Mouse (Mus musculus): ENCODE results near the gene Inpp5d.

- TF ChIP-seq CTCF (IDR thresholded peaks at IDR 0.05) (no peak), EP300 (IDR thresholded peaks at IDR 0.05) (no peak)
Measured at GRCm38 (mm10) chr1:87712614-87712971, 92.5 kb downstream of the Inpp5d start.
